Mouse (Mus musculus) heart, embryonic 14.5 days (tissue): ENCODE measurements around the gene Pip4k2c. TPM values are rescaled to one million over a fixed set of nuclear protein-coding genes. Genes with fewer than 3 reads are reported as not detected.

Experiments used
- ATAC-seq: fragments of 200-750 bp; cut with Nextera tagmentation; 2 replicates; pipeline ENCODE4 v1.8.0; 2017; ENCODE audit warnings: low read depth, moderate TSS enrichment; ENCODE audit not compliant: insufficient number of reproducible peaks, insufficient read depth, low FRiP score
- H3K27ac ChIP-seq, 2 experiments: fragments of 200-500 bp in 1 of 2; fragments of 300-500 bp in 1 of 2; sonication (generic) in 1 of 2; replicated peaks in 1 of 2; 2 replicates each; pipeline ENCODE4 v1.5.1; 2012 to 2014; ENCODE audit warnings: low read depth in 2 of 2, low read length in 2 of 2, control low read depth in 1 of 2, mild to moderate bottlenecking in 1 of 2, mixed read lengths in 1 of 2; ENCODE audit not compliant: control insufficient read depth in 1 of 2, insufficient read depth in 1 of 2
- H3K27me3 ChIP-seq: fragments of 300-500 bp; sonication (generic); 2 replicates; pipeline ENCODE4 v1.6.1; 2014; ENCODE audit warnings: mild to moderate bottlenecking, low read length, control low read depth; ENCODE audit not compliant: control insufficient read depth, insufficient read depth
- H3K36me3 ChIP-seq: fragments of 300-500 bp; sonication (generic); 2 replicates; pipeline ENCODE4 v1.6.1; 2014; ENCODE audit warnings: mild to moderate bottlenecking, control low read depth, low read length, mixed read lengths; ENCODE audit not compliant: control insufficient read depth, insufficient read depth
- H3K4me1 ChIP-seq, 2 experiments: fragments of 200-500 bp in 1 of 2; fragments of 300-500 bp in 1 of 2; sonication (generic) in 1 of 2; 2 replicates each; pipeline ENCODE4 v1.6.1; 2012 to 2014; ENCODE audit warnings: low read length in 2 of 2, control low read depth in 1 of 2, mixed read lengths in 1 of 2; ENCODE audit not compliant: control insufficient read depth in 2 of 2, insufficient read depth in 2 of 2
- H3K4me2 ChIP-seq: fragments of 300-500 bp; sonication (generic); 2 replicates; pipeline ENCODE4 v1.6.1; 2014; ENCODE audit warnings: mild to moderate bottlenecking, low read length
- H3K4me3 ChIP-seq, 2 experiments: fragments of 200-500 bp in 1 of 2; fragments of 300-500 bp in 1 of 2; sonication (generic) in 1 of 2; 2 replicates each; pipeline ENCODE4 v1.5.1; 2012 to 2014; ENCODE audit warnings: low read length in 2 of 2, mild to moderate bottlenecking in 2 of 2, control low read depth in 1 of 2, low read depth in 1 of 2, moderate library complexity in 1 of 2; ENCODE audit not compliant: control insufficient read depth in 1 of 2, insufficient read depth in 1 of 2
- H3K9ac ChIP-seq: fragments of 300-500 bp; sonication (generic); 2 replicates; pipeline ENCODE4 v1.6.1; 2014; ENCODE audit warnings: mild to moderate bottlenecking, low read length
- H3K9me3 ChIP-seq: fragments of 300-500 bp; sonication (generic); 2 replicates; pipeline ENCODE4 v1.6.1; 2016; ENCODE audit warnings: low read length, control low read depth; ENCODE audit not compliant: control insufficient read depth
- WGBS: fragments of 180-500 bp; shearing (Covaris S2); extraction: QIAGEN DNeasy Blood & Tissue Kit; methylation state at CpG from one replicate; pipeline ENCODE4 v1.1.7; 2014; 5-methylcytosine and 5-hydroxymethylcytosine counted together
- polyA plus RNA-seq: library from polyadenylated mRNA; unstranded; fragments of >200 nt; fragmentation: Nextera tagmentation; extraction: Ambion mirVana; gene quantifications from 2 replicates; pipeline ENCODE4 v1.2.1, GENCODE M21; 2014

The Pip4k2c gene
- polyA plus RNA-seq, 1 experiment from 2014 or later = 22.8 TPM

DNA sequence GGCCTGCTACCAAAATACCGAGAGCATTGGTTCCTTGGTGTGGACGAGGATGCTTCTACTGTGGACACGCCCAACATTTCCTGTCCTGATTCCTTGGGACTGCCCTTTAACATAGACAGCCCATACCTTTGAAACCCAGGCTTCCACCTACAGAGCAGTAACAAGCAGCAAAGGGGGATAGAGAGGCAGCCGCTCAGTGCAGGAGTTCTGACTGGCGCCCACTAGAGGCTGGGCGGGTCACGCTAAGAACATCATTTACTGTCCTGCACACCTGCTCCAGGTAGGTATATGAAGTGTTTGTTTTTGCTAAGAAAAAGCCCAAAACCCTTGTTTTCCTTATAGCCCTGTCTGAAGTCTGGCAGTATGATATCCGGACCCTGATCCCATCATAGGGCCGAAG, 21.8 kb upstream of the Pip4k2c start:
- WGBS = 68% methylated on average over 9 of the region's 9 CpGs
- peaks cover 14% of the 10 kb centered on the region for H3K27me3 ChIP-seq
- H3K4me2 ChIP-seq = no peak overlapping the region
- H3K4me1 ChIP-seq = no peaks in the 10 kb centered on the region
- H3K9ac ChIP-seq = no peak overlapping the region
- no peaks in the 10 kb centered on the region for H3K9me3 ChIP-seq
- ATAC-seq = no peak
- no peaks in the 10 kb centered on the region for H3K36me3 ChIP-seq
- H3K4me3 ChIP-seq = no peak overlapping the region
- no peak overlapping the region for H3K27ac ChIP-seq

DNA sequence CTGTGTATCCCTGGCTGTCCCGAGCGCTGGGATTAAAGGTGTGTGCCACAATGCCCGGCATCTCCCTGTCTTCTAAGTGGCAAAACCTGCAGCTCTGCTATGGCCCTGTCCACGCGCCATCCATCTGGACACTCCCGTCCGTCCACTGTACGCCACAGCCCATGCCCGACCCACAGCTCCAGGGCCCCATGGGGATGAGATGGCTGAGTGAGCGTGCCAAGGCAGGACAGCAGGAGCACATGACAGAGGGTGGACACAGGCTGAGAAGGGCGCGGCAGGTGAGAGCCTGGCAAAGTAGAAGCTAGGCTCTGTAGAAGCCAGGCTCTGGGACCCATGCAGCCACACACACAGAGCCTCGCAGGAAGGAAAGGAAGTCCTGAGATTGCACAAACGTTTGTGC, 20.4 kb upstream of the Pip4k2c start:
- no peaks in the 10 kb centered on the region for H3K9me3 ChIP-seq
- no peak overlapping the region for H3K4me3 ChIP-seq
- no peaks in the 10 kb centered on the region for H3K4me1 ChIP-seq
- H3K9ac ChIP-seq = no peak overlapping the region
- no peak overlapping the region for H3K27ac ChIP-seq
- no peaks in the 10 kb centered on the region for H3K36me3 ChIP-seq
- peaks cover 4% of the 10 kb centered on the region; the same call in 1 of the 2 replicates for H3K27me3 ChIP-seq
- ATAC-seq = no peak
- 81% methylated on average over 14 of the region's 14 CpGs for WGBS
- no peak overlapping the region for H3K4me2 ChIP-seq

DNA sequence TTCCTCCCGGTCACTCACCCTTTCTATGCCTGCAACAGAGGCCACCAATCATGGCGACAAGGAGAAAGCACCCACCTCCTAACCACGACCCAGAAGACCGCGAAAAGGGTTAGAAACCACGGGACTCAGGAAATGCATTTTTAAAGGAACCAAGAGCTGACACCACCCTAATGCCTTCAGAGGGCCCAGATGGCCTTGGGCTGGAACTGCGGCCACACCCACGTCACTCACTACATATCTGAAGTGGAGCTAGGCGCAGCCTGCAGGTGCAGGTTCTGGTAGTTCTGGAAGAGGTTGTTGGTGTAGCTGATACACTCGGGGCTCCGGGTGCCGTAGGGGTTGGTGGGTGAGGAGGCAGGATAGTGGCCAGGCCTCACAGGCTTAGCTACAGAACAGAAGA, 19.3 kb upstream of the Pip4k2c start:
- Histone ChIP-seq H3K27me3 (no peaks in the 10 kb centered on the region), H3K4me3 (no peak overlapping the region), H3K4me2 (no peak overlapping the region), H3K4me1 (no peaks in the 10 kb centered on the region; a peak in 1 of 4 replicates), H3K36me3 (no peaks in the 10 kb centered on the region), H3K9me3 (no peaks in the 10 kb centered on the region), H3K27ac (no peak overlapping the region), H3K9ac (no peak overlapping the region)
- ATAC-seq = no peak
- WGBS = 87% methylated on average over 12 of the region's 12 CpGs

DNA sequence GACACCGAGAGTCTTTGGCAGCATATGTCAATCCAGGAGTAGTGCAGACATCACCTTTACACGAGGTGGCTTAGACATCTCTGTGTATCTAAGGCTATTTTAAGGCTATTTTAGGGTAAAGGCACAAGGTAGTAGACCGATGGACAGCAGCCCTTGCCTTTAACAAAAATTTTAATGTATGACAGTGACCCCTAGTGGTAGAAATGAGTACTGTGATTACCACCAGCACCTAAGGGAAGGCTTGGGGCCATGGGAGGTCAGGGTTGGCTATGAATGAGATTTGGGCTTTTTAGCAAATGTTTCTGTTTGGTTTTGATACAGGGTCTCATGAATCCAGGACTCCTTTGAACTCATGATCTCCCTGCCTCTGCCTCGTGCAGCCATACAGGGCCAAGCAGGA, 17.5 kb upstream of the Pip4k2c start:
- no peaks in the 10 kb centered on the region for H3K36me3 ChIP-seq
- H3K4me1 ChIP-seq = no peaks in the 10 kb centered on the region; a peak in 1 of 4 replicates
- H3K4me3 ChIP-seq = no peak overlapping the region
- H3K27me3 ChIP-seq = 0 out of 2 replicates have a peak, but pooled peaks cover 5% of the 10 kb centered on the region
- H3K9ac ChIP-seq = no peak overlapping the region
- no peak overlapping the region for H3K27ac ChIP-seq
- WGBS = 19% methylated on average over 4 of the region's 4 CpGs
- no peaks in the 10 kb centered on the region for H3K9me3 ChIP-seq
- no peak overlapping the region for H3K4me2 ChIP-seq
- ATAC-seq = no peak

DNA sequence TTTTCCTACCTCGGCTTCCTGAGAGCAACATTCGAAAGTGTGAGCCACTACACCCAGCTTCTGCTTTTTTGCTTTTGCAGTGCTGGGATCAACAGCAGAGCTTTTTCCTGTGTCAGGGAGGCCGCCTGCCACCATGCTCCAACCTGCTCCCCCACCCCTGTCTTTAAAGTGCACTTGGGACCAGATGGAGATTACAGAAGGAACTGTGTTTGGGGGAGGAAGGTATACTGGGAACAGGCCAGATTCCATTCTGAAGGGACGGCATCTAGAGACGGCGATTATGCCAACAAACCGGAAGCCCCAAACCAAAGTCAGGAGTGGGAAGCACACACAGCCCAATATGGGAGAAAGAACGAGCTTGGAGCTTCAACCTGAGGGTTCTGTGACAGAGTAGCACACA, 15.8 kb upstream of the Pip4k2c start:
- H3K4me2 ChIP-seq = no peak overlapping the region
- ATAC-seq = no peak
- no peaks in the 10 kb centered on the region for H3K36me3 ChIP-seq
- no peak overlapping the region for H3K27ac ChIP-seq
- H3K27me3 ChIP-seq = 0 out of 2 replicates have a peak, but pooled peaks cover 5% of the 10 kb centered on the region
- no peak overlapping the region for H3K4me3 ChIP-seq
- H3K9ac ChIP-seq = no peak overlapping the region
- H3K4me1 ChIP-seq = no peaks in the 10 kb centered on the region; a peak in 1 of 4 replicates
- WGBS = 77% methylated on average over 8 of the region's 8 CpGs
- H3K9me3 ChIP-seq = no peaks in the 10 kb centered on the region

DNA sequence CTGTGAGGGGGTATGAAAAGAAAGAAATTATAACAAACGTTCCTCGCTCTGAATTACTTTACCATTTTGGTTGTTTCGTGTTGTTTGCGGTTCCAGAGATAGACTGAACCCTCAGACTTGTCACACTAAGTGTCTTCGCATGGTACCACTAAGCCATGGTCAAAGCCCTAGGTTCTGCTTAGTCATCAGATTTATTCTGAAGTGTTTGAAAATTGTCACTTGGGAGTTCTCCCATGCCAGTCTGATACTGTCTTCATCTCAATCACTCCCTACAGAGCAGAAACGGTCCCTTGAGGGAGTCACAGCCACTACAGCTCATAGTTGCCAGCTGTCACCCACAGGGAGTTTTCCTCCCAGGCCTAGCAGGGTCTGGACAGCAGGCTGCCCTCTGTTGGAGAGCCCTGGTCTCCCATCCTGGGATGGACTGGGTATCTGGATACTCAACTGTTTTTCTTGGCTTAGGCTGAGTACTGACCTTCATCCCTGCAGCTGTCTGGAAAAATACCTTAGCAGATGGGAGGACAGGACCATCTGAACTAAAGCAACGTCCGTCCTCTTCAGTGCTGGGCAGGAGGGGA, 15.0 kb upstream of the Pip4k2c start:
- no peak for ATAC-seq
- H3K9ac ChIP-seq = no peak overlapping the region
- WGBS = 61% methylated on average over 8 of the region's 8 CpGs
- H3K27ac ChIP-seq = no peak overlapping the region
- H3K4me2 ChIP-seq = no peak overlapping the region
- H3K27me3 ChIP-seq = 0 out of 2 replicates have a peak, but pooled peaks cover 5% of the 10 kb centered on the region
- H3K4me3 ChIP-seq = no peak overlapping the region
- no peaks in the 10 kb centered on the region for H3K36me3 ChIP-seq
- no peaks in the 10 kb centered on the region; a peak in 1 of 4 replicates for H3K4me1 ChIP-seq
- no peaks in the 10 kb centered on the region for H3K9me3 ChIP-seq

DNA sequence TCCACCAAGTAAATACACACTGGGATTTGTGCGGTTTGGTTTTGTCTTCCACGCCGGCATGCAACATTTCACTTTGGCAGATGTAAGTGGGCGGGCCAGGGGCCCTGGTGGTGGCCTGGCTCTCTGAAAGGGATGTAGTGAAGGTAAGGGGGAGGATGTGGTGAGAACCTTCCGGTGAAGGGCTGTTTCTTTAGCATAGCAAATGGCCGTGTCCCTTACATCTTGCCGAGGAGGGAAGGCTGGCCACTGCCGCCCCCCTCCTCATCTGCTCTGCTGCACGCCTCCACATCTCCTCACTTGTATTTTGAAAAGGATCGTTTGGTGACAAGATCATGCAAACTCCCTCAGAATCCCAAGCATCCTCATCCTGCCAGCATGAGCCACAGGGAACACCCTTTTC, 14.3 kb upstream of the Pip4k2c start:
- no peaks in the 10 kb centered on the region for H3K36me3 ChIP-seq
- H3K27me3 ChIP-seq = 0 out of 2 replicates have a peak, but pooled peaks cover 5% of the 10 kb centered on the region
- H3K4me2 ChIP-seq = no peak overlapping the region
- H3K4me3 ChIP-seq = no peak overlapping the region
- H3K27ac ChIP-seq = no peak overlapping the region
- 29% methylated on average over 10 of the region's 10 CpGs for WGBS
- H3K9me3 ChIP-seq = no peaks in the 10 kb centered on the region
- H3K9ac ChIP-seq = no peak overlapping the region
- ATAC-seq = no peak
- H3K4me1 ChIP-seq = no peaks in the 10 kb centered on the region; a peak in 1 of 4 replicates

DNA sequence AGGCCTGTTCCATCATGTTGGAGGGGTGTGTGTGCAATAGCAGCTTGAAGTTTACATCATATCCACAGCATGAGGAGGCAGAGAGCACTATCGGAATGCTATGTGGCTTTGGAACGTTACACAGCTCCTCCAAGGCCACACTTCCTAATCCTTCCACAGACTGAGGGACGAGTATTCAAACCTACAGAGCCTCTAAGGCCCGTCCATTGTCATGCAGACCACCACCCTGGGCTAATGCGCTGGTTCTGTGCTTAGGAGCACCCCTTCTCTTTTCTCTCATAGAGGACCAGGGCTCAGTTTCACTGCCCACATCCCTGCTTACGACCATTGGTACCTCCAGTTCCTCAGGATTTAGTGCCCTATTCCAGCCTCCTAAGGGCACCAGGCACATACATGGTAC, 13.8 kb upstream of the Pip4k2c start:
- Histone ChIP-seq H3K9me3 (peaks cover 4% of the 10 kb centered on the region; the same call in 1 of the 2 replicates), H3K27ac (no peak overlapping the region), H3K36me3 (no peaks in the 10 kb centered on the region), H3K4me2 (no peak overlapping the region), H3K9ac (no peak overlapping the region), H3K4me3 (no peak overlapping the region), H3K4me1 (no peaks in the 10 kb centered on the region; a peak in 1 of 4 replicates), H3K27me3 (0 out of 2 replicates have a peak, but pooled peaks cover 5% of the 10 kb centered on the region)
- no peak for ATAC-seq
- 54% methylated on average over 6 of the region's 6 CpGs for WGBS
